Mouse (Mus musculus) kidney, adult 2 months (tissue): ENCODE data around the gene Serbp1.

ENCODE experiments used
- CTCF ChIP-seq: fragments of 200-500 bp; conservative IDR thresholded peaks from 2 replicates; pipeline ENCODE4 v1.5.1; 2011; ENCODE audit warnings: low read depth, mild to moderate bottlenecking, control low read depth, low read length, moderate library complexity, mixed read lengths; ENCODE audit not compliant: insufficient read depth, insufficient read length
- POLR2A ChIP-seq: fragments of 200-500 bp; IDR thresholded peaks from one replicate; pipeline ENCODE4 v1.6.1; 2011; ENCODE audit warnings: low read depth, low read length, control low read depth

- TF ChIP-seq POLR2A = no peak
- no peak for TF ChIP-seq CTCF
Observed at GRCm38 (mm10) chr6:67193591-67193990, 44.4 kb upstream of the Serbp1 start.
